Mouse (Mus musculus) hindbrain, embryonic 14.5 days (tissue): ENCODE results near the gene Prim2. TPM values are rescaled to one million over a fixed set of nuclear protein-coding genes. Genes with fewer than 3 reads are reported as not detected.

ENCODE experiments used
- ATAC-seq: fragments of 200-750 bp; cut with Nextera tagmentation; 2 replicates; pipeline ENCODE4 v1.8.0; 2017; ENCODE audit warnings: moderate number of reproducible peaks, mild to moderate bottlenecking, moderate TSS enrichment, moderate library complexity; ENCODE audit not compliant: low FRiP score
- DNase-seq: peaks from one replicate; pipeline ENCODE4 v3.0.0-alpha.2; 2015; ENCODE audit warnings: low spot score
- H3K27ac ChIP-seq: fragments of 300-500 bp; sonication (generic); 2 replicates; pipeline ENCODE4 v1.5.1; 2014; ENCODE audit warnings: mild to moderate bottlenecking, moderate library complexity
- H3K27me3 ChIP-seq: fragments of 300-500 bp; sonication (generic); 2 replicates; pipeline ENCODE4 v1.6.1; 2014; ENCODE audit warnings: mild to moderate bottlenecking, low read length, mixed read lengths; ENCODE audit not compliant: control insufficient read depth, insufficient read depth
- H3K36me3 ChIP-seq: fragments of 300-500 bp; sonication (generic); replicated peaks from 2 replicates; pipeline ENCODE4 v1.6.1; 2014; ENCODE audit not compliant: control insufficient read depth, insufficient read depth
- H3K4me1 ChIP-seq: fragments of 300-500 bp; sonication (generic); replicated peaks from 2 replicates; pipeline ENCODE4 v1.6.1; 2014; ENCODE audit warnings: antibody characterized with exemption, low read length, mixed read lengths; ENCODE audit not compliant: control insufficient read depth, insufficient read depth
- H3K4me2 ChIP-seq: fragments of 300-500 bp; sonication (generic); replicated peaks from 2 replicates; pipeline ENCODE4 v1.6.1; 2014; ENCODE audit warnings: mild to moderate bottlenecking, moderate library complexity
- H3K4me3 ChIP-seq: fragments of 300-500 bp; sonication (generic); replicated peaks from 2 replicates; pipeline ENCODE4 v1.5.1; 2014; ENCODE audit warnings: mild to moderate bottlenecking, low read length
- H3K9ac ChIP-seq: fragments of 300-500 bp; sonication (generic); 2 replicates; pipeline ENCODE4 v1.6.1; 2014
- H3K9me3 ChIP-seq: fragments of 300-500 bp; sonication (generic); 2 replicates; pipeline ENCODE4 v1.6.1; 2016; ENCODE audit warnings: low read length; ENCODE audit not compliant: control insufficient read depth
- WGBS: fragments of 180-500 bp; shearing (Covaris S2); extraction: QIAGEN DNeasy Blood & Tissue Kit; methylation state at CpG from one replicate; pipeline ENCODE4 v1.1.7; 2014; 5-methylcytosine and 5-hydroxymethylcytosine counted together
- polyA plus RNA-seq: library from polyadenylated mRNA; unstranded; fragments of >200 nt; fragmentation: Nextera tagmentation; extraction: Ambion mirVana; gene quantifications from 2 replicates; pipeline ENCODE4 v1.2.1, GENCODE M21; 2014

The Prim2 gene
- polyA plus RNA-seq, 1 experiment from 2014 or later: 20.6 TPM

DNA sequence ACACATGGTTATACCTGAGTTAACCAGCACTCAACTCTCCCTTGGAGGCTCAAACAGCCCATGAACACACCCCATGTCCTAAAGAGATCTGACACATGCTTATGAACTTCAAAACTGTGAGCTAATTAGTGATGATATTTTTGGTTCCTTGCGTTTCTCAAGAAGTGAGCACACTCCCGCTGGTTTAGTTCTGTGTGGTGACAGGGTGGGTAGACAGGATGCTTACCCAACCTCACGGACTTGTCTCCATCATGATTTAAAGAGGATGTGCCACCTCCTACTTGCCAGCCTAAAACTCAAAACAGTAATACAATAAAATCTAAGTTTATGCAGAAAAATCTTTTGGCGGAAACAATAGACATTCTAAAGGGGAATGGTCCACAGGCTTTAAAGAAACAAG is 173.5 kb downstream of the Prim2 start:
- 91% methylated on average over 4 of the region's 4 CpGs for WGBS
- DNase-seq: no peak
- Histone ChIP-seq H3K4me1 (no peaks in the 10 kb centered on the region; the same call in 1 of the 2 replicates), H3K27ac (no peak overlapping the region), H3K4me2 (no peak overlapping the region), H3K9me3 (no peaks in the 10 kb centered on the region), H3K36me3 (no peaks in the 10 kb centered on the region), H3K27me3 (no peaks in the 10 kb centered on the region), H3K9ac (no peak overlapping the region), H3K4me3 (no peak overlapping the region)
- ATAC-seq: no peak

DNA sequence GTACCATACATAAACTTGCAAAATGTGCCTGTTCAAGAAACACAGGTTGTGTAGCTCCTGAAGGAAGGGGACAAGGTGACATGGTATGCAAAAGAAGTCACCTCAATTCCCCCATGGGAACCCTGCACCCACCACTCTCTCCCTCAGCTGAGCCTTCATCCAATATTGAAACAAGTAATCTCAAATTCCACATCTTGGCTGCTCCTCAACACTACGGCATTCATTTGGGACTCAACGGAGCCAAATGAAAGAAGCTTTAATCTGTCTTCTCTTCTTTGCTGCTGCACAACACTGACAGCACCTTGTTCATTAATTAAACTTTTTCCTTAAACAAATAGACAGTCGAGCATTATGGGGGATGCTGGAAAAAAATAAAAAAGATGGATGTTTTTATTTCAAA is 174.0 kb downstream of the Prim2 start:
- WGBS: 41% methylated on average over 3 of the region's 3 CpGs
- no peak for DNase-seq
- Histone ChIP-seq H3K9me3 (no peaks in the 10 kb centered on the region), H3K27ac (0 out of 2 replicates have a peak overlapping the region, but pooled peaks have one; percentile 65), H3K9ac (no peak overlapping the region), H3K4me3 (no peak overlapping the region), H3K4me1 (no peaks in the 10 kb centered on the region; the same call in 1 of the 2 replicates), H3K4me2 (no peak overlapping the region), H3K27me3 (no peaks in the 10 kb centered on the region), H3K36me3 (no peaks in the 10 kb centered on the region)
- ATAC-seq: no peak; the same call in 1 of the 2 replicates

DNA sequence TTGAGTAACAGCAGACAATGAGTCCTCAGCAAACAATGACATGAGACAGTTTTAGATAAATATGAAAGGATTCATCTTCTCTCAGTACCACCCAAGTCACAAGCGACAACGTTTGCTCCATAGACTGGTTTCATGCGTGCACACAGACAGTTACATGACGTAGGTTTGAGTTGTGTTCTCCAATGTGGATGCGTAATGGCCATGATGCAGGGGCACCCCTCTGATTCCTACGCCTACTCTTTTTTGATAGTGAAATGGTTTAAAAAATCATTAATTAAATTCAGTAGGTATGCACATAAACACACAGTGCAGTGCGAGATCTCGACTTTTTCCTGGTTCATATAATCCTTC is 174.4 kb downstream of the Prim2 start:
- WGBS: 55% methylated on average over 8 of the region's 8 CpGs
- peak overlapping the region; percentile 65; the same call in 1 of the 2 replicates for H3K27ac ChIP-seq
- ATAC-seq: peak; percentile 19; the same call in 1 of the 2 replicates

DNA sequence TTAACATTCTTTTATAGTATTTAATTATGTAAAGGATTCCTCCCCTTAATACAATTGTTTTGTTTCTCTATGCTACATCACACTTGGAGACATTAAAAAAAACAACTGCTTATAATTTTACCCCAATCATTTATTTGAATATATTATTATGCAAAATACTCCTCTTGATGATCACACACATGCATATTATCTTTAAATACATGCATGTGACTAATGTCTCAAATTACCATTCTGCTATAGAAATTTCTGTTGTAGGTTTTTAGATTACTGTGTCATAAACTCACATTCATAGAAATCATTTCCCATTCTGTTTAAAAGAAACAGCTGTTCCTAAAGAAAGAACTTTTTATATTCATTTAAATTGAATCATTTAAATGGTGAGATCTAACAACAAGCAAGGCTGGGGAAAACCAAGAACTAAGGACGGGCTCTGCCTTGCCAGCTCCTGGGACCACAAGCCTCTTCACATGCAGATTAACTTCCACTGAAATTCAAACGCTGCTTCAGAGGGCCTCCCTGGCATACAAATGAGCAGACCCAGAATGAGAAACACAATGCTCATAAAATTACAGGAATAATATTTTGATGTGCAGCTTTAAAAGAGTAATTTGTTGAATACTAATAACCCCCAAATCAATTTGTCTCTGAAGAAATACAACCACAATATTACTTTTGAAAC is 174.9 kb downstream of the Prim2 start:
- WGBS: 10% methylated on average over 2 of the region's 2 CpGs
- Histone ChIP-seq H3K4me3 (no peak overlapping the region), H3K36me3 (no peaks in the 10 kb centered on the region), H3K9me3 (no peaks in the 10 kb centered on the region), H3K9ac (no peak overlapping the region), H3K27ac (peak overlapping the region; percentile 65; the same call in 1 of the 2 replicates), H3K4me1 (no peaks in the 10 kb centered on the region; the same call in 1 of the 2 replicates), H3K27me3 (no peaks in the 10 kb centered on the region), H3K4me2 (no peak overlapping the region)
- peak; percentile 75 for ATAC-seq
- peak; percentile 30 for DNase-seq

More for the DNA sequence above, 174.4 kb downstream of the Prim2 start:
- no peaks in the 10 kb centered on the region for H3K36me3 ChIP-seq
- no peak overlapping the region for H3K4me2 ChIP-seq
- no peak for DNase-seq
- H3K9ac ChIP-seq: no peak overlapping the region
- no peaks in the 10 kb centered on the region for H3K9me3 ChIP-seq
- no peak overlapping the region for H3K4me3 ChIP-seq
- no peaks in the 10 kb centered on the region for H3K27me3 ChIP-seq
- H3K4me1 ChIP-seq: no peaks in the 10 kb centered on the region; the same call in 1 of the 2 replicates

DNA sequence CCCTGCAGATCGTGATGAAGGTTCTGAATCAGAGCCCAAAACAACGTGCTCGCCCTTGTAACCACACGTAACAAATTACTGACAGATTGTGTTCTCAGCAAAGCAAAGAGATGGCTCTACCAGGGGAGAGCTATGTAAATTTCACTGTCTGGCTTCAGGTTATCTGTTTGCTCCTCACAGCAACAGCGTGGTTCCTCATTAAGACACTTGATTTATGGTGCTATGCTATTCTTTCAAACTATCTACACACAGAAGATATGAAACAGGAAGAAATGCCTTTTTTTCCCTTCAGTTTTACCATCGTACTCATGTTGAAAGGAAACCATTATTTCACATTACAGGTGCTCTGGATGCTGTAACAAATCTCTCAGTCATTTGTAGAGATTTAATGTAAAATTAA is 179.4 kb downstream of the Prim2 start:
- peak overlapping the region; percentile 10; the same call in 1 of the 2 replicates for H3K27ac ChIP-seq
- ATAC-seq: no peak

DNA sequence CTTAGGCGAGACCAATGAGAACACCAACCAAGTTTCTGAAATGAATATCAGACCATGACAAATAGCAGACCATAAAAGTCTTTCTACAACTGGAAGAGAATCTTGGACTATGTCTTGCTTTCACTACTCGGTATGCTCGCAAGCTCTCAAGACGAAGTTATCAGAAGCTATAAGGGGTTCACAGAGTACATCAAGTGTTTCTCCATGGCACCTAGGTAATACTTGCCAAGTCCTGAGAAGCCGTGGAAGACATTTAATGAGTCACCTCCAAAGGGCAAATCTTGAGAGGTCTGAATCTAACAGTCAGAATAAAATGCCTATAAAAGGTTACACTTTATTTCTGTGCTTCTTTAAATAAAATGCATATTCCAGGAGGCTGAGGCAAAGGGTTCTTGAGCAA is 181.2 kb downstream of the Prim2 start:
- WGBS: 98% methylated on average over 5 of the region's 5 CpGs
- H3K9me3 ChIP-seq: no peaks in the 10 kb centered on the region
- no peak overlapping the region for H3K4me3 ChIP-seq
- H3K27me3 ChIP-seq: no peaks in the 10 kb centered on the region
- ATAC-seq (no peak), DNase-seq (no peak)
- H3K4me1 ChIP-seq: no peaks in the 10 kb centered on the region
- H3K27ac ChIP-seq: no peak overlapping the region
- H3K36me3 ChIP-seq: no peaks in the 10 kb centered on the region
- H3K9ac ChIP-seq: no peak overlapping the region
- no peak overlapping the region for H3K4me2 ChIP-seq

More for the DNA sequence above, 179.4 kb downstream of the Prim2 start:
- H3K9me3 ChIP-seq: no peaks in the 10 kb centered on the region
- H3K27me3 ChIP-seq: no peaks in the 10 kb centered on the region
- H3K4me3 ChIP-seq: no peak overlapping the region
- H3K9ac ChIP-seq: no peak overlapping the region
- H3K4me1 ChIP-seq: no peaks in the 10 kb centered on the region; the same call in 1 of the 2 replicates
- no peak overlapping the region for H3K4me2 ChIP-seq
- DNase-seq: no peak
- no peaks in the 10 kb centered on the region for H3K36me3 ChIP-seq
- 72% methylated on average over 6 of the region's 6 CpGs for WGBS

DNA sequence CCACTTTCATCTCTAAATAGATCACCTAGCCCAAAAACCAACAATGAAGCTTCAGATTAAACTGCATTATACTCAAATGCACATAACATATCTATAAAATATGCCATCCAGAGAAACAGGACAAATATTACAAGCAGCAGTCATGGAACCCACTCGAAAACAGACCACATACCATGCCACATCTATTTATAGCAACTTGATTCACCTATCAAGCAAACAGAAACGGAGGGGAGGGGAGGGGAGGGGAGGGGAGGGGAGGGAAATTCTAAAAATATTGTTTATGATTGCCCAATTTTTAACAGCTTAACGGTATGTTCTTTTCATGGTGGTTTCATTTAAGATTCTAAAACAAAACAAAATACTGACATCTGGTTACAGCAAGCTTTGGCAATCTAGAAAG is 185.8 kb downstream of the Prim2 start:
- WGBS: 76% methylated on average over 3 of the region's 3 CpGs
- Histone ChIP-seq H3K27ac (no peak overlapping the region), H3K27me3 (no peaks in the 10 kb centered on the region), H3K4me1 (no peaks in the 10 kb centered on the region), H3K9ac (no peak overlapping the region), H3K4me3 (no peak overlapping the region), H3K9me3 (no peaks in the 10 kb centered on the region), H3K4me2 (no peak overlapping the region), H3K36me3 (no peaks in the 10 kb centered on the region)
- no peak for DNase-seq
- ATAC-seq: no peak

DNA sequence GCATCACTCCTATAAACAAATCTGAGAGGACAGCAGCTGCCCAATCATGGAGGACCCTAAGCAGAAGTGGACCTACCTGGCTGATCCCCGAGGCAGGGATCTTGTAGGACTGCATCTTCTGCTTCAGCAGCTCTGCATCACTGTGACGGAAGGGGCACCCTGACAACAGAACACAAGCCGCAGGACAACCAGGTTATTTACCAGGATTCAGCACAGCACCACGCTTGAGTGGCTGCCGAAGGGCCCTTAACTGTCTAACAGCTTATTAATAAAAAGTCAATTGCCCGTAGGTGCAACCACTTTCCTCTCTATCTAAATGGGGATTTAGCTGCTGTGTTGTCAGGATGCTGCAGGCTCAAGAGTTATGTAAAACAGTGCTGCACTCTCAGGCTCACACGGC is 189.2 kb downstream of the Prim2 start:
- H3K9ac ChIP-seq: no peak overlapping the region
- ATAC-seq: peak; percentile 27; the same call in 1 of the 2 replicates
- H3K4me3 ChIP-seq: no peak overlapping the region
- no peaks in the 10 kb centered on the region for H3K4me1 ChIP-seq
- H3K36me3 ChIP-seq: no peaks in the 10 kb centered on the region
- H3K27me3 ChIP-seq: no peaks in the 10 kb centered on the region
- H3K4me2 ChIP-seq: no peak overlapping the region
- WGBS: 76% methylated on average over 7 of the region's 7 CpGs
- H3K9me3 ChIP-seq: no peaks in the 10 kb centered on the region
- DNase-seq: no peak
- H3K27ac ChIP-seq: no peak overlapping the region

DNA sequence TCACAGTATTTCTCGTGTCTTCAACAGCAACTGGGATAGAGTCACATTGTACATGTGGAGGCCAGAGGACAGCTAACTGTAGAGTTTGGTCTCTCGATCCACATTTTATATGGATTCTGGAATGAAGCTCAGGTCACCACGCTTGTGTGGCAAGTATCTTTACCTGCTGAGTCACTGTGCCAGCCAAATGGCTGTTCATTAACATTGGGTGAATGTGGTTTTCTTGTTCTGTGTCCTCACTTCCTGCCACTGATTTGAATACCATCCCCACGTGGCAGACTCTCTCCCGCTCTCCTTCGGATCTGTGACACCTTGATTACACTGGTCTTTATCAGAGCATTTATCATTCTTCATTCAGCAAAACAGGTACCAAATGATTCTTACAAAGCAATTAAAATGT is 198.5 kb downstream of the Prim2 start:
- no peak overlapping the region for H3K4me2 ChIP-seq
- H3K4me3 ChIP-seq: no peak overlapping the region
- H3K27ac ChIP-seq: no peak overlapping the region
- no peaks in the 10 kb centered on the region for H3K4me1 ChIP-seq
- H3K27me3 ChIP-seq: no peaks in the 10 kb centered on the region
- DNase-seq (no peak), ATAC-seq (no peak)
- no peak overlapping the region for H3K9ac ChIP-seq
- H3K36me3 ChIP-seq: no peaks in the 10 kb centered on the region
- 90% methylated on average over 6 of the region's 6 CpGs for WGBS
- H3K9me3 ChIP-seq: no peaks in the 10 kb centered on the region
